Mouse (Mus musculus) R1 (cell line): Measurements from ENCODE around the gene Gaa.

Experiments used
- DNase-seq: peaks from one replicate; pipeline ENCODE4 v3.0.0-alpha.2; 2018; ENCODE audit warnings: low read depth, low spot score

The Gaa gene

GRCm38 (mm10) chr11:119300986-119301385 is 33.3 kb downstream of the Gaa start:
- no peak for DNase-seq

- peak; percentile 84 for DNase-seq
These were observed 37.4 kb downstream of the Gaa start for GRCm38 (mm10) chr11:119304904-119305712.

- no peak for DNase-seq
These were observed 39.3 kb downstream of the Gaa start for GRCm38 (mm10) chr11:119306762-119307657.

GRCm38 (mm10) chr11:119307658-119307867 is 39.9 kb downstream of the Gaa start, which contains the start of gene Card14:
Card14 (plus strand) TSS chr11:119307768.
- DNase-seq, result no peak

GRCm38 (mm10) chr11:119307916-119308315 is 40.2 kb downstream of the Gaa start:
- no peak for DNase-seq

GRCm38 (mm10) chr11:119310621-119311020 is 42.9 kb downstream of the Gaa start:
- DNase-seq, result peak; percentile 58

- no peak for DNase-seq
These were observed 46.7 kb downstream of the Gaa start for GRCm38 (mm10) chr11:119314252-119314936.

- DNase-seq, result no peak
These were observed 49.0 kb downstream of the Gaa start for GRCm38 (mm10) chr11:119316720-119317119.

- DNase-seq, result no peak
These were observed 54.8 kb downstream of the Gaa start for GRCm38 (mm10) chr11:119322521-119322920.

- DNase-seq, result peak; percentile 80
These were observed 57.4 kb downstream of the Gaa start for GRCm38 (mm10) chr11:119325068-119325467.

- DNase-seq, result no peak
These were observed 62.9 kb downstream of the Gaa start for GRCm38 (mm10) chr11:119330592-119330991.

- no peak for DNase-seq
These were observed 64.3 kb downstream of the Gaa start for GRCm38 (mm10) chr11:119331970-119332369.
